Mouse (Mus musculus) olfactory bulb, adult 2 months (tissue): ENCODE data around the gene 2410015M20Rik. TPM values are rescaled to one million over a fixed set of nuclear protein-coding genes. Genes with fewer than 3 reads are reported as not detected.

ENCODE experiments used
- H3K27ac ChIP-seq: fragments of 200-500 bp; 2 replicates; pipeline ENCODE4 v1.5.1; 2012; ENCODE audit warnings: low read depth, low read length; ENCODE audit not compliant: insufficient read depth
- H3K4me1 ChIP-seq: fragments of 200-500 bp; 2 replicates; pipeline ENCODE4 v1.6.1; 2012; ENCODE audit warnings: low read length; ENCODE audit not compliant: control insufficient read depth, insufficient read depth
- H3K4me3 ChIP-seq: fragments of 200-500 bp; 2 replicates; pipeline ENCODE4 v1.5.1; 2012; ENCODE audit warnings: mild to moderate bottlenecking, low read depth, low read length, moderate library complexity; ENCODE audit not compliant: insufficient read depth
- CTCF ChIP-seq: fragments of 200-500 bp; IDR thresholded peaks from 2 replicates; pipeline ENCODE4 v1.5.1; 2012; ENCODE audit warnings: low read depth, mild to moderate bottlenecking, low read length, moderate library complexity; ENCODE audit not compliant: insufficient read depth
- POLR2A ChIP-seq: fragments of 200-500 bp; IDR thresholded peaks from 2 replicates; pipeline ENCODE4 v1.6.1; 2012; ENCODE audit warnings: mild to moderate bottlenecking, low read depth, low read length, moderate library complexity; ENCODE audit not compliant: insufficient read depth
- WGBS: fragments of 180-500 bp; shearing (Covaris S2); methylation state at CpG from one replicate; pipeline ENCODE4 v1.1.7; 2018; 5-methylcytosine and 5-hydroxymethylcytosine counted together
- polyA plus RNA-seq: library from polyadenylated mRNA; stranded (reverse); fragments of >200 nt; gene quantifications from 2 replicates; pipeline ENCODE4 v1.2.4, GENCODE M21; 2012; ENCODE audit warnings: low replicate concordance; ENCODE audit not compliant: missing spikeins, insufficient read depth, insufficient read length

Gene 2410015M20Rik
- polyA plus RNA-seq, 1 experiment: not detected

GRCm38 (mm10) chr17:56604422-56604821 lies 5.1 kb downstream of the 2410015M20Rik start:
- Histone ChIP-seq H3K4me3 (no peak overlapping the region), H3K4me1 (peaks cover 10% of the 10 kb centered on the region), H3K27ac (no peak overlapping the region)
- 85% methylated on average over 3 of the region's 3 CpGs for WGBS
- TF ChIP-seq CTCF (no peak), POLR2A (no peak)

GRCm38 (mm10) chr17:56604070-56604380 lies 5.5 kb downstream of the 2410015M20Rik start:
- 89% methylated on average over 9 of the region's 9 CpGs for WGBS
- Histone ChIP-seq H3K4me1 (peaks cover 10% of the 10 kb centered on the region), H3K4me3 (no peak overlapping the region), H3K27ac (no peak overlapping the region)
- no peak for TF ChIP-seq CTCF
- TF ChIP-seq POLR2A: no peak

- Histone ChIP-seq H3K27ac (no peak overlapping the region), H3K4me3 (no peak overlapping the region), H3K4me1 (peaks cover 5% of the 10 kb centered on the region)
- no peak for TF ChIP-seq CTCF
- TF ChIP-seq POLR2A: no peak
- WGBS: 94% methylated on average over 28 of the region's 28 CpGs
Measured at GRCm38 (mm10) chr17:56603186-56604069, 6.1 kb downstream of the 2410015M20Rik start.

GRCm38 (mm10) chr17:56593527-56594271 lies 15.9 kb downstream of the 2410015M20Rik start:
- Histone ChIP-seq H3K27ac (no peak overlapping the region), H3K4me1 (peaks cover 28% of the 10 kb centered on the region), H3K4me3 (no peak overlapping the region)
- 60% methylated on average over 8 of the region's 8 CpGs for WGBS
- TF ChIP-seq POLR2A: no peak
- TF ChIP-seq CTCF: no peak

- H3K4me3 ChIP-seq: no peak overlapping the region
- peaks cover 26% of the 10 kb centered on the region for H3K4me1 ChIP-seq
- H3K27ac ChIP-seq: no peak overlapping the region
- no peak for TF ChIP-seq CTCF
- TF ChIP-seq POLR2A: no peak
Measured at GRCm38 (mm10) chr17:56592553-56592952, 17.0 kb downstream of the 2410015M20Rik start.

GRCm38 (mm10) chr17:56588921-56589320 lies 20.6 kb downstream of the 2410015M20Rik start:
- Histone ChIP-seq H3K27ac (no peak overlapping the region), H3K4me3 (no peak overlapping the region), H3K4me1 (peaks cover 27% of the 10 kb centered on the region)
- TF ChIP-seq CTCF (no peak), POLR2A (no peak)
- WGBS: 88% methylated on average over 4 of the region's 4 CpGs

- TF ChIP-seq POLR2A: no peak
- no peak for TF ChIP-seq CTCF
- WGBS: 31% methylated on average over 1 of the region's 1 CpGs
- no peak overlapping the region for H3K27ac ChIP-seq
- H3K4me1 ChIP-seq: peaks cover 20% of the 10 kb centered on the region
- no peak overlapping the region for H3K4me3 ChIP-seq
Measured at GRCm38 (mm10) chr17:56587773-56588172, 21.8 kb downstream of the 2410015M20Rik start.

- Histone ChIP-seq H3K4me1 (peaks cover 29% of the 10 kb centered on the region), H3K4me3 (peak overlapping the region; percentile 89), H3K27ac (peak overlapping the region; percentile 90)
- WGBS: under 1% methylated on average over 61 of the region's 61 CpGs
- no peak for TF ChIP-seq CTCF
- TF ChIP-seq POLR2A: no peak; the same call in 1 of the 2 replicates
Measured at GRCm38 (mm10) chr17:56585171-56585821, 24.3 kb downstream of the 2410015M20Rik start.
